Mouse (Mus musculus) B cell, adult 2 months (primary cell): ENCODE data around the gene Thy1.

ENCODE experiments used
- DNase-seq, 2 experiments: peaks; one replicate each; pipeline ENCODE4 v3.0.0; 2022

Gene Thy1

GRCm38 (mm10) chr9:44083392-44084121, 40.4 kb downstream of the Thy1 start:
- no peak for DNase-seq

DNA sequence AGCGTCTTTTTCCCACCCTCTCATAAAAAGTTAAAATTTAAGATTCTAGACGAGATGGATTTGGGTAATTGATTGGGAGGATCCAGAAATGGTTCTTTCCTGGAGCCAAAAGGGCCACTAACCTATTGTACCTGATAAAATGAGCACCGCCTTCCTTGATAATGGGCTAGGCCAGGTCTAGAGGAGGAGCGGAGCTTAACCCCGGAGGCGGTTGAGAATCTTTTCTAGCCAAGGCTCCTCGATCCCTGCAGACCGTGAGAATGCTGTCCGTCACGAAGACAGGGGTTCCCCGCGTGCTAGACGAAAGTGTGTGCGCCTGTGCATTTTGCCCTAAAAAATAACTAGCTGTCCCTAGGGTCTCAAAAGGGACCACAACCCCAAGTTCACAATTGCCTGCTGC, 41.1 kb downstream of the Thy1 start:
- DNase-seq: no peak

DNA sequence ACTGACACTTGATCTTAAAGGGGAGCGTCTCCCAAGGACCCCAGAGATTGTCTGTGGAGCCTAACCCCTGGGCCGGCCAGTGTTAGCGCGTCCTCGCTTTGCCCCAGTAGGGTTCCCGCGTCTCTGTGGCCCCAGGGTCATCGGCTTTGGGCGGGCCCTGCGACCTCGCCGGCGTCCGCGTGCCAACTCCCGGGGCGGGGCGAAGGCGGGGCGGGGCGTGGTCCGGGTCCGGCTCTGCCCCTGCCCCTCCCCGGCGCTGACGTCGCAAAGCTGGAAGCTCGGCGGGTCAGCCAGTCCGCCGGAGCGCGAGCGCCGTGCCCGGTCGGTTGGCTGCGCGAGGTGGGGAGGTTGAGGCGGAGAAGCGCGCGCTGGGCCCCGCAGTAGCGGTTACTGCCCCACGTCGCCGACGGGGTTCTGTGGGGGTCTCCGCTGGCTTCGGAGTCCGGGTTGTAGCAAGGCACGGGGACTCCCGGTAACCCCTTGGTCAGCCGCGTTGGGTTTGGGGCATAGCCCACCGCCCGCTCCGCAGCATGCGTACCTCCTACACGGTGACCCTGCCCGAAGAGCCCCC, 41.6 kb downstream of the Thy1 start:
- DNase-seq: peak; percentile 83

- no peak for DNase-seq
Measured at GRCm38 (mm10) chr9:44085276-44085675, 42.1 kb downstream of the Thy1 start.

DNA sequence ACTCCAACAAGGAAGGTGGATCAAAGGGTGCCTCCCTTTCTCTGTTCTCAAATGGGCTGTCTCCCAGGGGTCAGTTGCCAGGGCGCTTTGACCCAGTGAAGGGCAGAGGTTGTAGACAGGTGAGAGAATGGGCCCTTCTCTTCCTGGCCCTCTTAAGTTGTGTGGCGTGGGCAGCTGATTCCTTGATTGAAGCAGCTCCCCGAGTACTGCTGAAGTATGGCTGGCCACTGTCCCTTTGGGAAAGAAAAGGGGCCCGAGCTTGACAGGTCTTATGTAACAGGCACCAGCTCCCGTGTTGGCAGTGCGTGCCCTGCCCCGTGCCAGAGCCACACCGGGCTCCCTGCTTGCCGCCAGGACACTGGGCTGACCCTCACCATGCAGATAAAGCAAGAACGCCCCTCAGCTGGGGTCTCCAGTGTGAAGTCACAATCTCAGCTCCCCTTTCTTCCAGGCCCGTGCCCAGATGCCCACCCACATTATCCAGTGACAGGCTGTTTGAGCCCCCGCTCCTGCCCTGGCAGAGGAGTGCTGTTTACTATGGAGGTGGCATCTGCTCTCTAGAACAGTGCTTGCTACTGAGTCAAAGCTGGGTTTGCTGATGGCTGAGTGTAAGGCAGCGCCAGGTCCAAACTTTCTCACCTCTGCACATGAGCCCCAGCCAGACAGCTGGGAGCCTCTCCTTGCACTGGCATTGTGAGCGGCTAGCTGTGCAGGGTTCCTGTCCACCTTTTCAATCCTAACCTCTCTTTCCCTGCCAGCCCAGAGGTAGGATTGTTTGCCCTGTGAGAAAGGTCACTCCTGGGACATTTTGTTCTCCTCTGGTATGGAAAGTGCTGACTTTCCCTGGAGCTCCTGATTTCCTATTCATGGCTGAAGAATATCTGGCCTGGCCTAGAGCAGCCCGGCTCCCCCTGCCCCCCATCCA, 42.8 kb downstream of the Thy1 start:
- no peak for DNase-seq

DNA sequence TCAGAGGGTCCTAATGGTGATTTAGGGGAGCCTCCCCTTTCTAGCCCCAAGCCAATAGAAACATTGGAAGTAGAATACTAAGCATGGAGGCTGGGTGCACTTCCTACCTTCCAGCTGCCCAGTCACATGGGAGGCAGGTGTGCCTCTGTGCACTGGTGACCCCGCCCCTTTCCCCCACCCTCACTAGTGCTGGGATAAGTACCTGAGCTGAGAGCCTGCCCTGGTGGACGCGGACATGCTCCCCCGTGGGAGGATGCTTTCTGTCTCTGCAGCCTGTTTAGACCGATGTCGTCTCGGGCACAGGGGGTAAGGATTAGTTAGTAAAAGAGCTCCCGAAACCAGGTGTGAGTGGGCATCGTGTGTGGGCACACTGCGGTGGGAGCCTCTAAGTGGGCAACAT, 43.8 kb downstream of the Thy1 start:
- no peak for DNase-seq

DNA sequence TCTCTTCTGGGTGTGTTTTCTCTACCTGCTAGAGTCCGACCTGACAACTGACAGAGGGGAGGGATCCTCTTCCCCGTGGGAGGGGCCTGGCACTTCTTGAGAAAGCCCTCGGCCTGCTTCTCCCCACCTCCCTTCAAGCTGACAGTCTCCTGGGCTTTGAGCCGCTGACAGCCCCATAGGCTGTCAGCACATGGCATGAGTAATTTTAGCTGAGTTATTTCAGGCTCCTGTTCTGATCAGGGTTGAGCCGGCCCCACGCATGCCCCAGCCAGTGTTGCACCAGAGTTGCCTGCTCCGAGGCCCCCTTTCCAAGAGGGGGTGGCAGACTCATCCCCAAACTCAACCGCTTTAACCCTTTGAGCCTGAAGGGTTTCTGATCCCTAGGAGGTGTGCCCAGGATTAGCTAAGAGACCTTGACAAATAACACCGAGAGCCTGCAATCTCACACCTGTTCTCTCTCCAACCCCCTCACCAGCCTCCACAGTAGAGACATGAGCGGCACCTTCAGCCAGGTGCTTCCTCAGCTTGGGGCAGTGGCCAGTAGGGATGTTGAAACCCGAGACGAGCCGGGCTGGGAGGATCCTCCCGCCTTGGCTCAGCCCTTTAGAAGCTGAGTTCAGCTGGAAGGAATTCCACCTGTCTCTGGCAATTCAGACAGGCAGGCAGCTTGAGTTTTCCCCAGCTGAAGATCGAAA, 44.7 kb downstream of the Thy1 start:
- no peak for DNase-seq

DNA sequence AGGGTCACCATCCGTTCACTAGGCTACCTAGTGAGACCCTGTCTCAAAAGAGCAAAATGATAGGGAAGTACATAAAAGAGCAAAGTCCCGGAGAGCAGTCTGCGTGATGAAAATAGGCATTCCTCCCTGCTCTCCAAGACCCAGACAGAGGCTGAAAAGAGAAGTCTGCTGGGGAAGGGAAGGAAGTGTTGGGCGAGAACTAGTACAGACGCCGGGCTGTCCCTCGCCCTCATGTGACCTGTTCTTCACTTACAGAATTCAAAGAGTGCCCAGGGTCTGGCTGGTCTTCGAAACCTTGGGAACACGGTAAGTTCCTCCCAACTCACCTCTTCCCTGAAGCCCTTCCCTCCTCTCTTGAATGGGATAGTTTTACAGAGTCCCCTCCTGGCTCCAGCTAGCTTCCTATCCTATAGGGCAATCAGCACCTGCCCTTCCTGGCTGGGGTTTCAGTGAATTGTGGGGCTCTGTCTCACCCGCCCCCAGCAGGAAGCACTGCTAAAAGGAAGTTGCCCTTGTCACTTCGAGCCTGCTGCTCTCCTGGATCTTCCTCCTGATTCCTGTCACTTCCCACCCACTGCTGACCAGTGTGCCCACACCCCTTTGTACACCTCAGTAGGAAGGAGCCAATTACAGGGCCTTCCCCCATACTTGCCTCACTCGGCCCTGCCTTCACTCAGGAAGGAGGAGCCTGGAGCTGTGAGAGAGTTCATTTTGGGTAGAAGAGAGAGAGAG, 45.9 kb downstream of the Thy1 start:
- no peak for DNase-seq

DNA sequence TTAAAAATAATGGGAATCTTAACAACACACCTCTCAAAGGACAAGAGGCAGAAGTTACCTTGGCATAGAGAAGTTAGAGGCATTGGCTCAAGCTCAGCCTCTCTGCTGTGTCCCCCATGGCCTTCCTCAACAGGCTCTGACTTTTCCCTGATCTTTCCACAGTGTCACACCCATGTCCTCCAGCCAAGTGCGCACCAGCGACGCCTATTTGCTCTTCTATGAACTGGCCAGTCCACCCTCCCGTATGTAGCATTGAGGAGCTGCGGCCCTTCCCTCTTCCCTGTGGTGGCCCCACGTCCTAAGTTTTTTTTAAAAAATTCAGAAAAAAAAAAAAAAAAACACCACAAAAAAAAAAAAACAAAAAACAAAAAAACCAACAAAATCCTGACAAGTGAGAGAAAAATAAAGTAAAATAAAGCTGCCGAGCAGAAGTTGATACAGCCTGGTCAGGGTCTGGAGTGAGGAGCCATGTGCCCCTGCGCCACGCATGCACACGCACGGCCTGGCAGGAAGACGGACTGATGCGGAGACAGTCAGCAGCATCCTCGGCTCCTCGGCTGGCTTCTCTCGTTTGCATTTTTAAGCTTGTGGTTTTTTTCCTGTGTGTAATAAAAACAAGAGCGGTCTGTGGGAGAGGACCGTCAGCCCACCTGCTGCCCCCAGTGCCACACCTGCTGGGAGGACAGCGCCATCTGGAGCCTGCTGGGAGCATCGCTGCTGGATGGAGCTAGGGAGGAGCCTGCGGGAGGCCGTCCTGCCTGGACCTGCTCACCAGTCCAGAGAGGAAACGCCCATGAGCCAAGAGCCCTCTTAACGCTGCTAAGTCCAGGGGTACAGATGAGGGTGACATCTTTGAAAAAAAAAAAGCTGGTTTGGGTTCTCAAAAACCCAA, 50.7 kb downstream of the Thy1 start:
- DNase-seq: peak; percentile 84 to 86

GRCm38 (mm10) chr9:44094737-44095136, 51.6 kb downstream of the Thy1 start:
- DNase-seq: no peak

- DNase-seq: no peak
Measured at GRCm38 (mm10) chr9:44095781-44096180, 52.6 kb downstream of the Thy1 start.

DNA sequence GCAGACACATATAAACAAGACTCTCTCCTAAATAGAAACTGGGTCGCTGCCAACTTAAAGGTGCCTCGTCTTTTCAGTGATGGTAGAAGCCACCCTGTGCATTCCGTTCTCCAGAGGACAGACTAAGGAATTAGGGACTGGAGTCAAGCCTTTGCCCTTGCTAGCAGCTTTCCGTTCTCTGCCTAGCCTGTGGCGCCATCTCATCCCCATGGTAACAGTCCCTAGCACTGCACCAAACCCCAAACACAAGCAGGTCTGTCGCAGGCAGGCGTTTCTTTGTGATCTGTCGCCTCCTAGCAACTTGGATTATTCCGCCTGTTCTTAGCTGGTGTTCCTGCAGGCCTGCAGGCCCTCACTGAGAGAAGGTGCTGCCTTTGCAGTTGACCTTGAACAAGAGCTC, 53.4 kb downstream of the Thy1 start:
- DNase-seq: no peak
